Mouse (Mus musculus): ENCODE data around the gene Olfr1411. TPM values are rescaled to one million over a fixed set of nuclear protein-coding genes. Genes with fewer than 3 reads are reported as not detected.
A peak's percentile ranks its signal among the peaks of the same experiment; 100 is the strongest.

The Olfr1411 gene
- polyA plus RNA-seq, 1 experiment from 2014 or later = not detected

DNA sequence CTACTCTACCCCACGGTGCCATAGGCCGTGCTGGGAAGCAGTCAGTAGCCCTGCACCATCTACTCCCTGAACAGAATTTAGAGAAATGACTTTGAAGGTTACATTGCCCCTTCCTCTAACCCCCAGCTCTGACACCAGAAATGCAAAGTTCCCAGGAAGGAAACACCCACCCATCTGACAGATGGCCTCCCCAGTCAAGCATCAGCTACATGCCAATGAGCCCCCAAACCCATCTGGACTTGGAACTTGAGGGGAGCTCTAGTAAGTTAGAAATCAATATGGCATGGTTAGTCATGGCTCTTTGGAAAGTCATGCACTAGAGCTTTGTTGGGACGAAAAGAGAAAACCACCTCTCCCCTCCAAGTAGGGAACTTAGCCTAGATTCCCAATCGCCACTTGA lies 44.5 kb downstream of the Olfr1411 start:
- no peak for DNase-seq (ENCODE audit: low spot score)

- DNase-seq (ENCODE audit: low spot score) = peak; percentile 40
Measured at GRCm38 (mm10) chr1:92640393-92640792, 46.2 kb downstream of the Olfr1411 start.

- DNase-seq (ENCODE audit: low spot score) = peak; percentile 87
Measured at GRCm38 (mm10) chr1:92641514-92642272, 47.5 kb downstream of the Olfr1411 start, which contains the start of gene Cops9. Cops9 (minus strand) TSS chr1:92641985.

DNA sequence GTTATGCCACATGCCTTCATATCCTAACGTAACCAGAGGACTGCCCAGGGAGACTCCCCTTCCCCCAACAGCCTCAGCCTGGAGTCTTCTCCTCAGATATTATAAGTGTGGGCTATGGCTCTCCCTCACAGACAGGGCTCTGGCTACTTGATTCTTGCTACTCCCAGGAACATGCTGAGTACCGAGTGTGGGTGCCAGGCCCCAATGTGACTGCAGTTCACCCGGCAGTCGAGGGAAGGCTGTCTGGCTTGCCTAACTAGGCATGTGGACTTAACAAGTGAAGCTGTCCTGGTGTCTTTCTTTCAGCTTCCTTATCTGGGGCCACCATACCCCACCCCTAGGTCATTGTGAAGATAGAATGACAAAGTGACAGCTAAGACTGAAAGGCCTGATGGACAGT lies 49.5 kb downstream of the Olfr1411 start:
- no peak for DNase-seq (ENCODE audit: low spot score)

DNA sequence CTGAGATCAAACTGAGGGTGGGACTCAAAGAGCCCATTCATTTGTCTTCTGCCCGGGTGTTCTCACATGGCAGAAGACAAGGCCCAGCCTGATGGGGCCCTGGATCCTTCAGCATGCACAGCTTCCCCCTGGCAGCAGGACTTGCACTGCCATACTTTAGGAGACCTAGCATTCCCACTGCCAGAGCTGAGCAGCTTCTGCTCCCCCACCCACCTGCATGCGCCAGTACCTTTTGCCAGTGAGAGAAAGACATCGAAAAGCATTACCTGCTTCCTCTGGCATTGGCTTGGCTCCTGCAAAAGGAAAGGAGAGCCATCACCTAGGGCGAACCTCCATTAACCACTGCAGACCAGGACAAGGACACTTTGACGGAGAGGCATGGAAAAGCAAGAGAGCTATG lies 50.7 kb downstream of the Olfr1411 start:
- no peak for DNase-seq (ENCODE audit: low spot score)

GRCm38 (mm10) chr1:92646111-92646510 lies 51.9 kb downstream of the Olfr1411 start:
- no peak for DNase-seq (ENCODE audit: low spot score)

DNA sequence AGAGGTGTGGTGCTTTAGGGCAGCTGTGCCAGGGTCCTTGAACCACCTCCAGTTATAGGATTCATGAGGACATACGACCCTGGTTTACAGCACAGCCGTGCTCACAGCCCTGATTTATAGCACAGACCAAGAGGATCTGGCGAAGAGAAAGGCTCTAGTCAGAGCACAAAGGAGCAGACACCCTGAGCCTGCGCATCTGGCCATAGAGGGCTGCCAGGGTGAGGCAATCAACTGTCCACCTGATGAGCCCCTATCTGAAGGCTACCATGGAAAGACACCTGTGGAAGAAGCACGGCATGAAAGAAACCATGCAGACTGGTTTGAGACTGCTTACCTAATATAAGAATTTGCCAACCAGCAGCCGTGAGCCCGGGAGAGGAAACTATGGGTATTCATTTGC lies 52.4 kb downstream of the Olfr1411 start:
- DNase-seq (ENCODE audit: low spot score) = no peak

DNA sequence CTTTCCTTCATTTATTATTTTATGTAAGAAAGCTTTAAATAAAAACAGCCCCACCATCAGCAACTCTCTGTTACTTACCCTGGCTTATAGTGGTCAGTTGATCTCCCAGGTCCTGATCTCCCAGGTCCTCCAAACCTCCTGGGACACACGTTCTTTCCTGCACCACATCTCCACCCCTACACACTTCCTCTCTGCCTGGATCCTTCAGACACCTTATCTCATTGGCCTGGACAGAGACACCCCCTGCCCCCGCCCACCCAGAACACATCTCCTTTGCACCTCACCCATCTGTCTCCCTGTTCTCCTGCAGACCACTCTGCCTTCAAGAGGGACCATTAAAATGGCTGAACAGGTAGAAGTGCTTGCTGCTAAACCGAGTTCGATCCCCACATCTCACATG lies 52.8 kb downstream of the Olfr1411 start:
- no peak for DNase-seq (ENCODE audit: low spot score)

Other genes starting within 250 kb of the Olfr1411 start
- gene Ndufa10, start 120.6 kb upstream of the Olfr1411 start, polyA plus RNA-seq (2015; fragmentation: Nextera tagmentation; extraction: Ambion mirVana) = 233 and 235 TPM in 2 replicates
- not detected in 2 replicates for gene Olfr1416, start 109.3 kb upstream of the Olfr1411 start, polyA plus RNA-seq (2015; fragmentation: Nextera tagmentation; extraction: Ambion mirVana)
- gene Olfr1415, start 98.3 kb upstream of the Olfr1411 start, polyA plus RNA-seq (2015; fragmentation: Nextera tagmentation; extraction: Ambion mirVana) = not detected in 2 replicates
- gene Olfr1414, start 75.8 kb upstream of the Olfr1411 start, polyA plus RNA-seq (2015; fragmentation: Nextera tagmentation; extraction: Ambion mirVana) = not detected in 2 replicates
- not detected in 2 replicates for gene Olfr1413, start 23.1 kb upstream of the Olfr1411 start, polyA plus RNA-seq (2015; fragmentation: Nextera tagmentation; extraction: Ambion mirVana)
- gene Olfr1412, start 8.6 kb upstream of the Olfr1411 start, polyA plus RNA-seq (2015; fragmentation: Nextera tagmentation; extraction: Ambion mirVana) = not detected in 2 replicates
- gene Olfr1410, start 11.4 kb downstream of the Olfr1411 start, polyA plus RNA-seq (2015; fragmentation: Nextera tagmentation; extraction: Ambion mirVana) = not detected in 2 replicates
- not detected in 2 replicates for gene Olfr12, start 23.4 kb downstream of the Olfr1411 start, polyA plus RNA-seq (2015; fragmentation: Nextera tagmentation; extraction: Ambion mirVana)
- 459 and 464 TPM in 2 replicates for gene Cops9, start 47.6 kb downstream of the Olfr1411 start, polyA plus RNA-seq (2015; fragmentation: Nextera tagmentation; extraction: Ambion mirVana)
- gene Otos, start 54.4 kb downstream of the Olfr1411 start, polyA plus RNA-seq (2015; fragmentation: Nextera tagmentation; extraction: Ambion mirVana) = 2.0 and 4.0 TPM in 2 replicates
- gene Gpc1, start 237.2 kb downstream of the Olfr1411 start, polyA plus RNA-seq (2015; fragmentation: Nextera tagmentation; extraction: Ambion mirVana) = 24.3 and 25.9 TPM in 2 replicates

Data from thymus, postnatal 0 days (tissue).